Mouse (Mus musculus) activated CD4-positive, CD25-positive, alpha-beta regulatory T cell, adult 4 months (primary cell): ENCODE results near the gene Atp8b2. TPM values are rescaled to one million over a fixed set of nuclear protein-coding genes. Genes with fewer than 3 reads are reported as not detected.

ENCODE experiments used
- ATAC-seq: one replicate; pipeline ENCODE4 v1.8.0; 2017
- polyA plus RNA-seq, 2 experiments: library from polyadenylated mRNA; unstranded; fragments of 100-300 nt; shearing (Covaris generic); gene quantifications; one replicate each; pipeline ENCODE4 v1.2.1; 2017

The Atp8b2 gene
- polyA plus RNA-seq, 2 experiments from 2014 or later, result 19.7 to 24.1 TPM

DNA sequence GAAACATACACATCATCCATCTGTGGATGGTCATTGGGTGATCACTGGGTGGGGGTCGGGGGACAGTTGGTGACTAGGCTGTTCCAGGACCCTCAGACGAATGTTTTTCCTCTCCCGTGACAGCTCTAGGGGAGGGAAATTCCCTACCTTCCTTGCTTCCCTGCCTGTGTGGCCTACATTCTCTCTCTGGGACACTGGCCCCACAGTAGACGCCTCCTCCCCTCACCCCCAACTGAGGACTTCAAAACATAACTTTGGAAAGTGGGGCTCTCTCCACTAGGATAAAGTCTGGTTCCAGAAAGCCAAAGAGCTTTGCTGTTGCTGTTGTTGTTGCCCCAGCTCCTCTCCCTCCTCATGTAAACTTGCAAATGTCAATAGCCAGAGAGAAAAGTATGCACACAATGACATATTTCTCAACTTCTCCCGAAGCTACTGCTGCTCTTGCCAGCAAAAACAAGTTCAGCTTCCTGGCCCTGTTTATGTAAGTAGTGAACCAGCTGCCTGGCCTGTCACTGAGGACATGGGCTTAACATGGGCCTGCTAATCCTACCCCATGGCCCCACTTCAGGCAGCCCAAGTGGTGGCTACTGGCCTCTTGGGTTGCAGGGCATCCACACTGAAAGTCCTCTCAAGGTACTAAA, 64.3 kb downstream of the Atp8b2 start:
- no peak for ATAC-seq

DNA sequence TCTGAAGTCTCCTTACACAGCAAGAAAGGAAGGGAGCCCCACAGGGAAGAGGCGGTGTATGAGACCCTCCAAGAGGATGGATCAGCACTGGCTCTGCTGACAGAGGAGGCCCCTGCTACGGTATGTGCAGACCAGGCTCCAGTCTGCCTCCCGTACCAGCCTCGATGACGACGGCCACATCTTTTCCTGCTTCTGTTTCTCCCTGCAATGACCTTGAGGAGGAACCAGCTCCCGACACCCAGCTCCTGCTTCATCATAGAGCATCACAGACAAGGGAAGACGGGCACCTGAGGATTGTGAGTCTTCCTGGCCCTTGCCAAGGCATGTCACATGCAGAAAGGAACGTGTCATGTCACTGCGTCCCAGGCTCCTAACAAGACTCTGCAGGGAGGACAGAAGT, 65.3 kb downstream of the Atp8b2 start:
- no peak for ATAC-seq

DNA sequence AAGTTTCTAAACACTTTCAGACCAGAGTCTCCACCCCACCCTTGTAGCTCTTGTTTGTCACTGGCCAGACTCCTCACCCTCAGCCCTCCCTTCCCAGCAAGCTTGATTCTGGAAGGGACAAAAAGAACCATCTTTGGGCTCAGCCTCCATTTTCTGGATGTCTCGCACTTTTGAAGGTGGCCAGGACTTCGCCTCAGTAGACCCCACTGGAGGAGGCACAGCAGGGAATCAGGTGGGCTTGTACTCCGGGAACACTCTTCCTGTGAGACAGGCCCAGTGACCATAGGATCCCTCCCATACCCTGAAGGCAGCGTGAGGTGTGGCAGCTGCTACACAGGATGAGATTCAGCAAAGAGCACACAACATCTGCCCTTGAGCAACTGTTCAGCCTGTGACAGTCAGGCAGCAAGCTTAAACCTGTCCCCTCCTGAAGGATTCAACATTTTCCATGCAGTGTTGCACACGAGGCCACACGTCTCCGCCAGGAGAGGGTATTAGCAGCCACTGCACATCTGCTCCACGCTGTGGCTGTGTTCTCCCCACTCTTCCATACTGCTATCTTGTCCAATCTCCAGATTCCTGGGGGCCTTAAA, 66.0 kb downstream of the Atp8b2 start:
- ATAC-seq, result no peak

GRCm38 (mm10) chr3:89896571-89896970, 66.7 kb downstream of the Atp8b2 start:
- ATAC-seq, result no peak

DNA sequence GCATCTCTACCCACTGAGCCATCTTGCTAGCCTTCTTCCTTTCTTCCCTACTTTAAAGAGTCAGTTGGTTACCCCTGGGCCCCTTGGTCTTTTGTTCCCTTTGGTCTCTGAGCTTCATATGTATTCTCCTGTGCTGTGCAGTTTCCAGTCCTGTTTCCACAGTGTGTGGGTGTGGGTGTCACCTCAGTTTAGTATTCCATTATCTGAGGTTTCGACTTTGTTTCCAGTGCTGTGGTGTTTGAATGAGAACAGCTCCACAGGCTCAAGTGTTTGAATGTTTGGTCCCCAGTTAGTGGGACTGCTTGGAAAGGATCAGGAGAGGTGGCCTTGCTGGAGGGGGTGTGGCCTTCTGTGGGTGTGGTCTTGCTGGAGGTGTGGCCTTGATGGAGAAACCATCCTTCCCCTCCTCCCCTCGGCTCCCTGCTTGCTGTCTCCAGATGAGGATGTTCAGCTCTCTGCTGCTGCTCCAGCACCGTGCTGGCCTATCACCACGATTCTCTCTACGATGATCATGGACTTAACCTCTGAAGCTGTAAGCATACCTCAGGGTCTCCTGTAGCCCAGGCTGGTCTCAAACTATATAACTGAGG, 70.7 kb downstream of the Atp8b2 start:
- peak; percentile 44 for ATAC-seq

GRCm38 (mm10) chr3:89891696-89892095, 71.6 kb downstream of the Atp8b2 start:
- no peak for ATAC-seq

GRCm38 (mm10) chr3:89889841-89890430, 73.4 kb downstream of the Atp8b2 start:
- ATAC-seq, result peak; percentile 27

Other genes with a start within 250 kb of the Atp8b2 start
- 10 to 100 TPM; 51.0 to 56.7 TPM for gene Adar, start 248.5 kb downstream of the Atp8b2 start, polyA plus RNA-seq
- gene Chrnb2, start 198.9 kb downstream of the Atp8b2 start, polyA plus RNA-seq, result 1 to 10 TPM; 1.3 to 1.4 TPM
- 10 to 100 TPM; 12.8 to 20.7 TPM for gene Ube2q1, start 189.9 kb downstream of the Atp8b2 start, polyA plus RNA-seq
- gene She, start 132.1 kb downstream of the Atp8b2 start, polyA plus RNA-seq, result 10 to 100 TPM in 1 of 2 experiments, 1 to 10 TPM in 1; 8.7 to 10.2 TPM
- gene Il6ra, start 50.3 kb downstream of the Atp8b2 start, polyA plus RNA-seq, result 10 to 100 TPM; 20.6 to 29.5 TPM
- gene Hax1, start 35.3 kb upstream of the Atp8b2 start, polyA plus RNA-seq, result 10 to 100 TPM; 51.0 to 72.3 TPM
- gene 4933434E20Rik, start 88.1 kb upstream of the Atp8b2 start, polyA plus RNA-seq, result 100 to 1,000 TPM; 295 to 347 TPM
- 100 to 1,000 TPM; 189 to 209 TPM for gene Ubap2l, start 89.1 kb upstream of the Atp8b2 start, polyA plus RNA-seq
- gene Tpm3, start 109.1 kb upstream of the Atp8b2 start, polyA plus RNA-seq, result 100 to 1,000 TPM; 850 to 880 TPM
- gene Nup210l, start 140.6 kb upstream of the Atp8b2 start, polyA plus RNA-seq, result under 1 TPM; 0.15 to 0.37 TPM